Mouse (Mus musculus): Measurements from ENCODE around the gene Fam216a. TPM values are rescaled to one million over a fixed set of nuclear protein-coding genes. Genes with fewer than 3 reads are reported as not detected.
A peak's percentile ranks its signal among the peaks of the same experiment; 100 is the strongest.

Gene Fam216a
- 37.2 and 38.2 TPM in 2 replicates for total RNA-seq (2012; rRNA removed)
- 50.2 and 55.8 TPM in 2 replicates for total RNA-seq (2014; rRNA removed)
- 41.4 and 41.5 TPM in 2 replicates for polyA plus RNA-seq (2012; ENCODE audit: insufficient read length, low read depth)

DNA sequence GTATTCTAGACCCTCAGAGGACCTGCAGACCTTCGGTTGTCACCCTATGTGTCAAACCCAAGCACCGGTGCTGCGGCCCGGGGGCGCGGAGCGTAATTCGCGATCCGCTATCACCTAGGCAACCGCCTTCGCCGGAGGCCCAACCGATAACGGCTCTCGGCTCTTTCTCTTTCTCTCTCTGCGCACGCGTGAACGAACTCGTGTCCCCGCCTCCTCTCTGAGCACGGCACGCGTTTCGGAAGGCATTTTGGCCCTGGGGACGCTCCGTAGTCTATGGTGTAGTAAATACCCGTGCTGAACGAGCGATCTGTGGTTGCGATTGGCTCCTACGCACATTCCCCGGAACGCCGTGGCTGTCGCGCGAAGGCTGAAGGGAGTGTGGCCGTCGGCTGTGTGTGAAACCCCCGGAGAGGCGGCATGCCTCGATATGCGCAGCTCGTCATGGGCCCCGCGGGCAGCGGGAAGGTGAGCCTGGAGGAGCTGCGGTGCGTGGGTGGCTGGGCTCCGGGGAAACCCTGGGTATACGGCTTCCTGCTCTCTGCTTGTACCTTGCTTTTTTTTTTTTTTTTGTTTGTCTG is at the start of gene Fam216a:
TSS of gene Fam216a (minus strand) at position 173 of the 578 bp plus-strand sequence.
- in situ Hi-C loops (cut with MboI; ENCODE audit: low pct_ligation_motif_present, low pct_unique_long_range_greater_than_20kb, low sequenced_read_pairs) (no loop called here), dilution Hi-C loops (cut with MboI; ENCODE audit: extremely low pct_ligation_motif_present, extremely low pct_unique_long_range_greater_than_20kb, low sequenced_read_pairs) (no loop called here)
- Histone ChIP-seq H3K9me3 (replicated peaks; ENCODE audit: low read length) (no peaks in the 10 kb centered on the region), H3K36me3 (replicated peaks in 1 of 2; ENCODE audit: control insufficient read depth in 1 of 2, insufficient read depth in 1 of 2, low read length in 1 of 2) (peaks cover 23 to 55% of the 10 kb centered on the region in 2 experiments), H3K9ac (ENCODE audit: insufficient read depth, low read depth) (peak within 1 kb of the TSS; percentile 79), H3K4me2 (ENCODE audit: insufficient read depth, low read depth, poor library complexity, severe bottlenecking) (peak within 1 kb of the TSS; percentile 98), H3K27me3 (replicated peaks) (no peaks in the 10 kb centered on the region), H3K79me2 (replicated peaks; ENCODE audit: control insufficient read depth, extremely low read depth, insufficient read depth, poor library complexity, severe bottlenecking) (peaks cover 18% of the 10 kb centered on the region), H3K27ac (ENCODE audit: insufficient read depth, low read depth) (peak within 1 kb of the TSS; percentile 84), H3K4me3 (replicated peaks in 1 of 3; ENCODE audit: low read depth in 2 of 3, low read length in 2 of 3, poor library complexity in 1 of 3) (peak within 1 kb of the TSS; percentile 63 to 91 (median 80)), H3K4me1 (ENCODE audit: control insufficient read depth in 1 of 2, insufficient read depth in 2 of 2) (peaks cover 4 to 15% of the 10 kb centered on the region in 2 experiments; a peak in 3 of 4 replicates)
- no peak for TF ChIP-seq PAX5 (IDR thresholded peaks at IDR 0.05; ENCODE audit: low read length)
- TF ChIP-seq HCFC1 (IDR thresholded peaks at IDR 0.05; ENCODE audit: low read depth, low read length), result peak; percentile 89
- no peak for TF ChIP-seq JUND (conservative IDR thresholded peaks at IDR 0.05; ENCODE audit: low read depth, low read length)
- TF ChIP-seq MXI1 (IDR thresholded peaks at IDR 0.05; ENCODE audit: low read depth, low read length), result peak; percentile 93
- TF ChIP-seq JUN (IDR thresholded peaks at IDR 0.05; ENCODE audit: insufficient read depth, low read depth, low read length), result no peak
- peak; percentile 68; the same call in 1 of the 2 replicates for TF ChIP-seq TBP (conservative IDR thresholded peaks at IDR 0.05; ENCODE audit: low read depth, low read length)
- TF ChIP-seq POLR2A (IDR thresholded peaks at IDR 0.05; ENCODE audit: low read depth, low read length), result peak; percentile 85
- TF ChIP-seq MAZ (IDR thresholded peaks at IDR 0.05; ENCODE audit: low read depth, low read length), result no peak; the same call in 1 of the 2 replicates
- no peak; the same call in 1 of the 2 replicates for TF ChIP-seq GABPA (IDR thresholded peaks at IDR 0.05; ENCODE audit: insufficient replicate concordance, low read depth, low read length)
- no peak for TF ChIP-seq RCOR1 (conservative IDR thresholded peaks at IDR 0.05; ENCODE audit: low read depth, low read length)
- peak; percentile 78; the same call in 1 of the 2 replicates for TF ChIP-seq TCF12 (IDR thresholded peaks at IDR 0.05; ENCODE audit: low read depth, low read length)
- TF ChIP-seq IRF4 (IDR thresholded peaks at IDR 0.05; ENCODE audit: low read depth, low read length), result peak; percentile 73
- peak; percentile 86; the same call in 1 of the 2 replicates for TF ChIP-seq NELFE (IDR thresholded peaks at IDR 0.05; ENCODE audit: low read depth, low read length)
- TF ChIP-seq BHLHE40 (IDR thresholded peaks at IDR 0.05; ENCODE audit: low read depth, low read length), result peak; percentile 99
- TF ChIP-seq CTCF (conservative IDR thresholded peaks at IDR 0.05 in 1 of 2, IDR thresholded peaks at IDR 0.05 in 1 of 2; ENCODE audit: low read depth in 2 of 2, low read length in 2 of 2), result no peak
- TF ChIP-seq ZC3H11A (IDR thresholded peaks at IDR 0.05; ENCODE audit: low read depth, low read length), result no peak
- no peak for TF ChIP-seq USF2 (conservative IDR thresholded peaks at IDR 0.05; ENCODE audit: low read depth, low read length)
- peak; percentile 66 for TF ChIP-seq ETS1 (conservative IDR thresholded peaks at IDR 0.05; ENCODE audit: low read depth, low read length)
- peak; percentile 94 for TF ChIP-seq MAX (IDR thresholded peaks at IDR 0.05; ENCODE audit: low read length)
- peak; percentile 94 for TF ChIP-seq SIN3A (IDR thresholded peaks at IDR 0.05; ENCODE audit: low read length)
- no peak for TF ChIP-seq ZKSCAN1 (IDR thresholded peaks at IDR 0.05; ENCODE audit: borderline replicate concordance, low read depth, low read length)
- no peak for TF ChIP-seq USF1 (IDR thresholded peaks at IDR 0.05; ENCODE audit: low read depth, low read length)
- no peak for TF ChIP-seq RAD21 (IDR thresholded peaks at IDR 0.05; ENCODE audit: low read depth, low read length)
- TF ChIP-seq KAT2A (IDR thresholded peaks at IDR 0.05; ENCODE audit: insufficient replicate concordance, low read length), result 0 out of 2 replicates have a peak, but pooled peaks have one; percentile 52
- no peak for TF ChIP-seq UBTF (IDR thresholded peaks at IDR 0.05; ENCODE audit: low read depth, low read length)
- TF ChIP-seq E2F4 (IDR thresholded peaks at IDR 0.05; ENCODE audit: insufficient replicate concordance, low read depth, low read length), result peak; percentile 71; the same call in 1 of the 2 replicates
- TF ChIP-seq CHD1 (IDR thresholded peaks at IDR 0.05; ENCODE audit: low read depth, low read length), result no peak; the same call in 1 of the 2 replicates
- TF ChIP-seq ZNF384 (IDR thresholded peaks at IDR 0.05; ENCODE audit: low read depth, low read length), result peak; percentile 82
- no peak for TF ChIP-seq SMC3 (IDR thresholded peaks at IDR 0.05; ENCODE audit: low read depth, low read length)
- TF ChIP-seq ELF1 (IDR thresholded peaks at IDR 0.05; ENCODE audit: low read depth, low read length), result peak; percentile 85
- peak; percentile 84; the same call in 1 of the 2 replicates for TF ChIP-seq ZMIZ1 (IDR thresholded peaks at IDR 0.05; ENCODE audit: low read depth, low read length)
- peak; percentile 94 for TF ChIP-seq MYC (IDR thresholded peaks at IDR 0.05; ENCODE audit: low read depth, low read length)
- TF ChIP-seq POLR2AphosphoS2 (IDR thresholded peaks at IDR 0.05; ENCODE audit: low read depth, low read length), result peak; percentile 71; the same call in 1 of the 2 replicates
- TF ChIP-seq MEF2A (IDR thresholded peaks at IDR 0.05; ENCODE audit: borderline replicate concordance, low read depth, low read length), result no peak
- TF ChIP-seq CHD2 (IDR thresholded peaks at IDR 0.05; ENCODE audit: low read length), result peak; percentile 66; the same call in 1 of the 2 replicates
- no peak for TF ChIP-seq EP300 (IDR thresholded peaks at IDR 0.05; ENCODE audit: low read length)
- peak; percentile 92 for TF ChIP-seq NRF1 (IDR thresholded peaks at IDR 0.05; ENCODE audit: low read depth, low read length)
- no peak for TF ChIP-seq MAFK (IDR thresholded peaks at IDR 0.05; ENCODE audit: insufficient replicate concordance, low read length)
- DNase-seq (ENCODE audit: extremely low read depth), result peak; percentile 99

Data from CH12.LX (cell line).